In genomic region chr11:53058557-53058956, GRCm38 (mm10) we compare ENCODE assay signal across 19 mouse cellular contexts.
A peak's percentile ranks its signal among the peaks of the same experiment; 100 is the strongest.
DNase-seq lines count a peak whose midpoint lies in the region; ATAC-seq and TF ChIP-seq lines count a peak whose summit lies in the region.
"Had no signal": no experiment of that assay in that cellular context is flagged by ENCODE, and none has a peak within 500 bp of the region (broad histone marks: within the 10 kb centered on the region; RNA-seq: fewer than 3 reads in every experiment).

No protein-coding gene starts in this region.

- H3K36me3 ChIP-seq in kidney, embryonic 14.5 days (ENCODE audit: control insufficient read depth, insufficient read depth, low read length) = no peaks in the 10 kb centered on the region
- no peaks in the 10 kb centered on the region for H3K36me3 ChIP-seq in lung, embryonic 15.5 days
- H3K36me3 ChIP-seq: G1E; intestine, embryonic 15.5 days; neural tube, embryonic 15.5 days had no signal

- no peaks in the 10 kb centered on the region for H3K9me3 ChIP-seq in kidney, embryonic 14.5 days (ENCODE audit: control insufficient read depth, low read length)
- no peaks in the 10 kb centered on the region for H3K9me3 ChIP-seq in lung, embryonic 15.5 days
- H3K9me3 ChIP-seq: G1E; intestine, embryonic 15.5 days; neural tube, embryonic 15.5 days had no signal

- H3K27ac ChIP-seq in kidney, embryonic 14.5 days (ENCODE audit: low read depth, low read length) = no peak overlapping the region
- no peak overlapping the region for H3K27ac ChIP-seq in lung, embryonic 15.5 days
- H3K27ac ChIP-seq in olfactory bulb, adult 2 months (ENCODE audit: insufficient read depth, low read depth, low read length) = 0 out of 2 replicates have a peak overlapping the region, but pooled peaks have one; percentile 40
- H3K27ac ChIP-seq: hindbrain, embryonic 14.5 days; intestine, embryonic 15.5 days; neural tube, embryonic 15.5 days had no signal

- H3K4me1 ChIP-seq in kidney, embryonic 14.5 days (ENCODE audit: control insufficient read depth, insufficient read depth, low read length) = peaks cover 15% of the 10 kb centered on the region
- H3K4me1 ChIP-seq in lung, embryonic 15.5 days = peaks cover 11% of the 10 kb centered on the region
- H3K4me1 ChIP-seq in olfactory bulb, adult 2 months (ENCODE audit: control insufficient read depth, insufficient read depth, low read length) = peaks cover 27% of the 10 kb centered on the region
- H3K4me1 ChIP-seq: intestine, embryonic 15.5 days had no signal

- whole genome bisulfite sequencing in kidney, embryonic 14.5 days = 3% methylated on average over 7 of the region's 7 CpGs
- WGBS in lung, embryonic 15.5 days = 18% methylated on average over 7 of the region's 7 CpGs
- 51% methylated on average over 7 of the region's 7 CpGs for WGBS in olfactory bulb, adult 2 months

- 0 out of 2 replicates have a peak overlapping the region, but pooled peaks have one; percentile 21 for H3K4me2 ChIP-seq in kidney, embryonic 14.5 days (replicated peaks; ENCODE audit: low read depth, low read length)
- H3K4me2 ChIP-seq in lung, embryonic 15.5 days = no peak overlapping the region
- H3K4me2 ChIP-seq: hindbrain, embryonic 14.5 days; intestine, embryonic 15.5 days; neural tube, embryonic 15.5 days had no signal

- H3K9ac ChIP-seq in kidney, embryonic 14.5 days (ENCODE audit: low read depth, low read length) = no peak overlapping the region
- no peak overlapping the region for H3K9ac ChIP-seq in lung, embryonic 15.5 days
- H3K9ac ChIP-seq: hindbrain, embryonic 14.5 days; intestine, embryonic 15.5 days; neural tube, embryonic 15.5 days had no signal

- no peak for ATAC-seq in kidney, embryonic 14.5 days (ENCODE audit: low FRiP score, low TSS enrichment)
- ATAC-seq in lung, embryonic 15.5 days (ENCODE audit: borderline replicate concordance, extremely low read depth, low FRiP score, low TSS enrichment) = 0 out of 2 replicates have a peak, but pooled peaks have one; percentile 28
- ATAC-seq: CD4-positive, CD25-positive, alpha-beta regulatory T cell, adult 4 months; intestine, embryonic 15.5 days had no signal

- DNase-seq in cerebellum, postnatal 10 days = peak; percentile 26 to 34
- DNase-seq in cerebellum, postnatal 14 days = no peak
- DNase-seq in kidney, adult 9 months = no peak
- no peak for DNase-seq in lung, postnatal 36 days
- no peak for DNase-seq in cerebellum, adult 11-12 months
- DNase-seq: adrenal gland, postnatal 36 days; gastrocnemius, postnatal 36 days; lung, adult 18-20 months; midbrain, embryonic 14.5 days; thymus, adult 18-20 months had no signal

- no peak for TF ChIP-seq POLR2A in olfactory bulb, adult 2 months (IDR thresholded peaks at IDR 0.05; ENCODE audit: insufficient read depth, low read depth, low read length)

- H3K4me3 ChIP-seq in kidney, embryonic 14.5 days (ENCODE audit: low read length) = no peak overlapping the region
- no peak overlapping the region for H3K4me3 ChIP-seq in lung, embryonic 15.5 days
- no peak overlapping the region for H3K4me3 ChIP-seq in olfactory bulb, adult 2 months (ENCODE audit: insufficient read depth, low read depth, low read length)
- H3K4me3 ChIP-seq: intestine, embryonic 15.5 days; myocyte; neural tube, embryonic 15.5 days had no signal

- no peak for TF ChIP-seq CTCF in olfactory bulb, adult 2 months (IDR thresholded peaks at IDR 0.05; ENCODE audit: insufficient read depth, low read depth, low read length)

- H3K27me3 ChIP-seq in kidney, embryonic 14.5 days (ENCODE audit: control insufficient read depth, insufficient read depth, low read length) = no peaks in the 10 kb centered on the region
- no peaks in the 10 kb centered on the region for H3K27me3 ChIP-seq in lung, embryonic 15.5 days
- H3K27me3 ChIP-seq: intestine, embryonic 15.5 days had no signal

Comparison
In these comparisons a context has a peak if more than half of its experiments do, and no peak if none do; other contexts are left out.
1. DNase-seq: peak in cerebellum, postnatal 10 days (2 of 2); none in cerebellum, postnatal 14 days (0 of 2), kidney, adult 9 months (single experiment), lung, postnatal 36 days (single experiment) and cerebellum, adult 11-12 months (single experiment).